Mouse (Mus musculus) heart, postnatal 0 days (tissue): Measurements from ENCODE around the gene Plekha8. TPM values are rescaled to one million over a fixed set of nuclear protein-coding genes. Genes with fewer than 3 reads are reported as not detected.

Experiments
- ATAC-seq: fragments of 200-750 bp; cut with Nextera tagmentation; 2 replicates; pipeline ENCODE4 v1.8.0; 2017; ENCODE audit warnings: low read depth, moderate number of reproducible peaks, moderate library complexity; ENCODE audit not compliant: insufficient read depth
- DNase-seq: peaks from one replicate; pipeline ENCODE4 v3.0.0-alpha.2; 2016; ENCODE audit warnings: low spot score
- H3K27ac ChIP-seq: fragments of 300-500 bp; sonication (generic); 2 replicates; pipeline ENCODE4 v1.5.1; 2014; ENCODE audit warnings: low read depth, mild to moderate bottlenecking
- H3K27me3 ChIP-seq: fragments of 300-500 bp; sonication (generic); 2 replicates; pipeline ENCODE4 v1.6.1; 2014; ENCODE audit warnings: low read length, mixed read lengths; ENCODE audit not compliant: control insufficient read depth, insufficient read depth
- H3K36me3 ChIP-seq: fragments of 300-500 bp; sonication (generic); replicated peaks from 2 replicates; pipeline ENCODE4 v1.6.1; 2014; ENCODE audit warnings: low read length, mixed read lengths; ENCODE audit not compliant: control insufficient read depth, insufficient read depth
- H3K4me1 ChIP-seq: fragments of 300-500 bp; sonication (generic); 2 replicates; pipeline ENCODE4 v1.6.1; 2014; ENCODE audit warnings: antibody characterized with exemption; ENCODE audit not compliant: control insufficient read depth, insufficient read depth
- H3K4me2 ChIP-seq: fragments of 300-500 bp; sonication (generic); 2 replicates; pipeline ENCODE4 v1.6.1; 2014; ENCODE audit warnings: low read depth, mild to moderate bottlenecking, low read length, moderate library complexity
- H3K4me3 ChIP-seq: fragments of 300-500 bp; sonication (generic); 2 replicates; pipeline ENCODE4 v1.5.1; 2014; ENCODE audit warnings: low read depth, low read length
- H3K9ac ChIP-seq: fragments of 300-500 bp; sonication (generic); replicated peaks from 2 replicates; pipeline ENCODE4 v1.6.1; 2014; ENCODE audit warnings: low read depth, low read length, mixed read lengths
- H3K9me3 ChIP-seq: fragments of 300-500 bp; sonication (generic); replicated peaks from 2 replicates; pipeline ENCODE4 v1.6.1; 2016; ENCODE audit warnings: low read length; ENCODE audit not compliant: control insufficient read depth
- CTCF ChIP-seq: IDR thresholded peaks from 2 replicates; pipeline ENCODE4 v1.5.1; 2016; ENCODE audit warnings: antibody characterized with exemption, control low read depth, low read depth
- EP300 ChIP-seq: IDR thresholded peaks from 2 replicates; pipeline ENCODE4 v1.6.1; 2016; ENCODE audit warnings: antibody characterized with exemption, low read depth
- WGBS: fragments of 180-500 bp; shearing (Covaris S2); extraction: QIAGEN DNeasy Blood & Tissue Kit; methylation state at CpG from one replicate; pipeline ENCODE4 v1.1.7; 2014; 5-methylcytosine and 5-hydroxymethylcytosine counted together
- polyA plus RNA-seq: library from polyadenylated mRNA; unstranded; fragments of >200 nt; fragmentation: Nextera tagmentation; extraction: Ambion mirVana; gene quantifications from 2 replicates; pipeline ENCODE4 v1.2.1, GENCODE M21; 2015
- total RNA-seq: library from RNA; depleted of rRNA; stranded (reverse); fragments of >200 nt; gene quantifications from 2 replicates; pipeline ENCODE4 v1.2.3, GENCODE M21; 2014; ENCODE audit warnings: low replicate concordance

Plekha8 gene
- total and polyA plus RNA-seq, 2 experiments from 2014 or later, result 5.3 to 10.0 TPM

DNA sequence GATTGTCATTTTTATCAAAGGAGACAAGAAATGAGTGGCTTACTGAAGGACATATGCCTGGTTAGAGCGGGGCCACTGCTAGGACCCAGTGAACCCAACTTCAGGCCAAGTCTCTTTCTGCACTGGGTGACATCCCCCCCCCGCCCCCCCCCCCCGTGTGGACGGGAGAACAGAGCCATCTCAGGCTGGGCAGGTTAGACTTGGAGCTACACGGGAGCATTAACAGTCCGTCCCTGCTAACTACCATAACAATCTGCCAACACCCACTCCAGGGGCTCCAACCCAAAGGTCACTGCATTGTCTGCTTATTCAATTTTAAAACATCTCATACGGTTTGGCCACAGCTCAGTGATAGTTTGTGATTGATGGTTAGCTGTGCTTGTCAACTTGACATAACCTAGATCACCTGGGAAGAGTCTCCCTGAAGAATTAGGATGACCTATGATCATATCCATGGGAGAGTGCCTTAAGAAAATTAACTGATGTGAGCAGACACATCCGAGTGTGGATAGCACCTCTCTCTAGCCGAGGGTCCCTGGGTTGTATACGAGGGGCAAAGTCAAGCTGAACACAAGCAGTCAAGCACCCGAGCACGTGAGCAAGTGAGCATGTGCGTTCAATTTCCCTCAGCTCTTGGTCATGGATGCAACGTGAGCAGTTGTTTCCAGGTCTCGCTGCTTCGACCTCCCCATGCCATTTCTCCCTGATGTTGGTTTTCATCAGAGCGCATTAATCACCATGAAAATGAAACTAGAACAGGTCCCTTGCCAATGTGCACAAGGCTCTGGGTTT is 32.7 kb upstream of the Plekha8 start:
- Histone ChIP-seq H3K27me3 (0 out of 2 replicates have a peak, but pooled peaks cover 15% of the 10 kb centered on the region), H3K36me3 (no peaks in the 10 kb centered on the region), H3K4me1 (no peaks in the 10 kb centered on the region), H3K9ac (no peak overlapping the region), H3K27ac (no peak overlapping the region), H3K9me3 (no peaks in the 10 kb centered on the region), H3K4me3 (no peak overlapping the region), H3K4me2 (no peak overlapping the region)
- DNase-seq (no peak), ATAC-seq (no peak; the same call in 1 of the 2 replicates)
- whole genome bisulfite sequencing, result 70% methylated on average over 15 of the region's 17 CpGs
- TF ChIP-seq EP300 (no peak), CTCF (no peak)

GRCm38 (mm10) chr6:54563561-54563960 is 31.4 kb upstream of the Plekha8 start:
- H3K4me1 ChIP-seq, result no peaks in the 10 kb centered on the region
- DNase-seq (no peak), ATAC-seq (no peak)
- no peak for TF ChIP-seq CTCF
- no peak for TF ChIP-seq EP300
- H3K4me3 ChIP-seq, result no peak overlapping the region
- H3K4me2 ChIP-seq, result no peak overlapping the region
- H3K9ac ChIP-seq, result no peak overlapping the region
- H3K27me3 ChIP-seq, result 0 out of 2 replicates have a peak, but pooled peaks cover 15% of the 10 kb centered on the region
- H3K9me3 ChIP-seq, result no peaks in the 10 kb centered on the region
- no peak overlapping the region for H3K27ac ChIP-seq
- H3K36me3 ChIP-seq, result no peaks in the 10 kb centered on the region
- WGBS, result 86% methylated on average over 4 of the region's 4 CpGs

GRCm38 (mm10) chr6:54564506-54564991 is 30.4 kb upstream of the Plekha8 start:
- ATAC-seq (no peak), DNase-seq (no peak)
- no peaks in the 10 kb centered on the region for H3K4me1 ChIP-seq
- 0 out of 2 replicates have a peak, but pooled peaks cover 15% of the 10 kb centered on the region for H3K27me3 ChIP-seq
- WGBS, result 75% methylated on average over 9 of the region's 9 CpGs
- no peak overlapping the region for H3K27ac ChIP-seq
- no peak for TF ChIP-seq EP300
- TF ChIP-seq CTCF, result no peak
- H3K9ac ChIP-seq, result no peak overlapping the region
- H3K4me2 ChIP-seq, result no peak overlapping the region
- H3K4me3 ChIP-seq, result no peak overlapping the region
- H3K9me3 ChIP-seq, result no peaks in the 10 kb centered on the region
- no peaks in the 10 kb centered on the region for H3K36me3 ChIP-seq

- H3K27me3 ChIP-seq, result 0 out of 2 replicates have a peak, but pooled peaks cover 12% of the 10 kb centered on the region
- no peak overlapping the region for H3K9ac ChIP-seq
- peak; percentile 40; the same call in 1 of the 2 replicates for ATAC-seq
- H3K9me3 ChIP-seq, result no peaks in the 10 kb centered on the region
- no peak for DNase-seq
- no peaks in the 10 kb centered on the region for H3K4me1 ChIP-seq
- H3K27ac ChIP-seq, result no peak overlapping the region
- H3K4me3 ChIP-seq, result no peak overlapping the region
- H3K4me2 ChIP-seq, result 0 out of 2 replicates have a peak overlapping the region, but pooled peaks have one; percentile 86
- no peaks in the 10 kb centered on the region for H3K36me3 ChIP-seq
- no peak for TF ChIP-seq EP300
- no peak for TF ChIP-seq CTCF
- 76% methylated on average over 3 of the region's 3 CpGs for WGBS
Observed at GRCm38 (mm10) chr6:54565012-54565411, 29.9 kb upstream of the Plekha8 start.

- H3K27me3 ChIP-seq, result 0 out of 2 replicates have a peak, but pooled peaks cover 12% of the 10 kb centered on the region
- no peaks in the 10 kb centered on the region for H3K4me1 ChIP-seq
- peak within 1 kb of the TSS; percentile 44 for H3K9ac ChIP-seq
- no peaks in the 10 kb centered on the region for H3K9me3 ChIP-seq
- no peak for TF ChIP-seq EP300
- H3K4me3 ChIP-seq, result peak within 1 kb of the TSS; percentile 58
- ATAC-seq (peak; percentile 79), DNase-seq (no peak)
- WGBS, result 2% methylated on average over 60 of the region's 60 CpGs
- 0 out of 2 replicates have a peak within 1 kb of the TSS, but pooled peaks have one; percentile 11 for H3K27ac ChIP-seq
- H3K36me3 ChIP-seq, result no peaks in the 10 kb centered on the region
- peak within 1 kb of the TSS; percentile 86 for H3K4me2 ChIP-seq
Observed at GRCm38 (mm10) chr6:54565665-54566545, 29.0 kb upstream of the Plekha8 start, which contains the start of gene Scrn1. TSS of gene Scrn1 (minus strand) at chr6:54566489.
